Mouse (Mus musculus): ENCODE measurements around the gene Hesx1.

The Hesx1 gene

DNA sequence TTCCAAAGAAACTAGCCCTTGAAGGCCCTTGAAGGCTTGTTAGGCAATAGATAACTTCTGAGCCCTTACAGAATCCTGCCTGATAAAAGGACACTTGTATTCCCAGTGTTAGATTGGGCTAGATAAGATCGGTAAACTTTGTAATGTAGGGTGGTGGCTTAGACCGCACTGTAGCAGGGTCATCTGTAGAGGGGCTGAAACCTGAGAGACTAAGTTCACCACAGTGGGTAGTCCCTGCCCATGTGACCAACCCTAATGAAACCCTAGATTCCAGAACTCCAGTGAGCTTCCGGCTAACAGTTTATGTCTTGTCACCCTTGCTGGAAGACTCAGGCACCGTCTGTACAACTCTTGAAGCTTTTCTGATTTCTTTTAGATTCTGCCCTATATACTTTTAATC, 19.4 kb downstream of the Hesx1 start:
- DNase-seq (ENCODE audit: low spot score in 2 of 2), result no peak

DNA sequence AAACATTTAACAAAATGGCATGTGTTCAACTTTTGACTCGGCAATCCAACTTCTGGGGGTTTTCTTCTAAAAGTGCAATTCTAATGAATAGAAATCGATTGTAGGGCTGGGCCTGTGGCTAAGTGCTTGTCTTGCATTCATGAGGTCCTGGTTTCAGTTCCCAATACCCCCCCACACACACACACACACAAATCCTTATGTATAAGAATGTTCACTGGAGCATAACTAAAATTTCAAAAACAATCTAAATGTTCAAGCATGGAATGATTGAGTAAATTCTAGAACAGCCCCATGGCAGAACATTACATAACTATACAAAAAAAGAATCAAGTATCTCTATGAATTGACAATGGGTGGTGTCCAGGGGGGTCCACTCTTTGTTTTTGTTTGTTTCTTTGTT, 23.7 kb downstream of the Hesx1 start:
- no peak for DNase-seq (ENCODE audit: low spot score in 2 of 2)

DNA sequence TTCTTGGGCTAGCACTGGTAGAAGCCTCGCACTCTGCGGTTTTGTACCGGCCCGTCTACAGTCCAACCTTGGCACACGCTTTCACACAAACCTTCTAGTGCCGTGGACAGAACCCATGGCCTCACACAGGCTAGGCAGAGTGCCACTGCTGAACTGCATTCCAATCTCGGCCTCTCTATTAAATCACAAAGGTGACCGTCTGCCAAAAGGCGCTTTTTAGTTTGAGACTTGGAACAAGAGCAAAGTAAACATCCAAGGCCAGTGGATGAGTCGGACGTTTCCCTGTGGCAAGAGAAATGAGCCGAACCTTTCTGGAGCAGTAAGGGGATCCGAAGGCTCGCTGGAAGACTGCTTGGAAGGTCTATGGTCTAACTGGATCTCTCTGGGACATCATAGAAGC, 25.6 kb downstream of the Hesx1 start:
- no peak for DNase-seq (ENCODE audit: low spot score in 2 of 2)

DNA sequence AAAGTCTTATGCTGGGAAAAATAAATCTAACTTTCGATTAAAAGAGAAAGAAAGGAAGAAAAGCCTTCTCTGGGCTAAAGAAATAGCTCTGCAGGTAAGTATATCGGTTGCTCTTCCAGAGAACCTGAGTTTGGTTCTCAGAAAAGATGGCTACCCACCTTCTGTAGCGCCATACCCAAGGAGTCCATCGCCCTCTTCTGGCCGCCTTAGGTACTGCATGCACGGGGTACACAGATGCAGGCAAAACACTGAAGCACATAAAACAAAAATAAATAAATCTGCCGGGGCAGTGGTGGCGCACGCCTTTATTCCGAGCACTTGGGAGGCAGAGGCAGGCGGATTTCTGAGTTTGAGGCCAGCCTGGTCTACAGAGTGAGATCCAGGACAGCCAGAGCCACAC, 28.7 kb downstream of the Hesx1 start:
- no peak for DNase-seq (ENCODE audit: low spot score in 2 of 2)

DNA sequence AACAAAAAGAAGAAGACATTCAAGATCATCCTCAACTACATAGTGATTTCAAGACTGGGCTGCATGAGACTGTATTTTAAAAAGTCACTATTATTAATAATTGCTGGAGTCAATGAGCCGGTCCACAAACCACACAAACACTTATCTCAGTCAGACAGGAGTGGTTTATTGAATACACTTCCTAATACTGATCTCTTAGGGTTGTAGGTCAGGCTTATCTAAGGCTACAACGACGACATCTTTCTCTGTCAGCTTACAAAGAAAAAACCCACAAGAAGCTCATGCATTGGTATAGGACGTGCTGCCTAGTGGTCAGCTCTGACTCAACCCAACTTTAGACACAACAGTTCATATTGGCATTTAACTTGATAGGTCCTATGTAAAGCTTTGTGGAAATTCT, 30.4 kb downstream of the Hesx1 start:
- DNase-seq (ENCODE audit: low spot score in 2 of 2), result no peak

DNA sequence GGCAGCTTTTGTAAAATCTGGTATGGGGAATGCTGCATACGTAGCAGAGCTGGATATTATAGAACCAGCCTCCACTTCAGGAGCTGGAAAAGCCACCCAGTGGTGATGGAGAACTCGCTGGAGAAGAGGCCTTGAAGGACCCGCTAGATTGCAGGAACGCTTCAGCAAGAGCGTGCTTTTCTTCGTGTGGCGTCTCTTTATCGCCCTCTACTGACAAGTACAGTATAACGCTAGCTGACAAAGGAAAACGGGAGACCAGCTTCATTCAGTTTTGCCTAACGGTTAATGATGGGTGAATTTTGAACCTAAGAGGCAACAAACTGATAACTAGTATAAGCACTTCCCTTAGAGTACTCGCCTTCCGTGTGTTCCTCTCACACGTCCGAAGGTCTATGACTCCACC, 35.6 kb downstream of the Hesx1 start:
- peak; percentile 23 to 65 for DNase-seq (ENCODE audit: low spot score in 2 of 2)

DNA sequence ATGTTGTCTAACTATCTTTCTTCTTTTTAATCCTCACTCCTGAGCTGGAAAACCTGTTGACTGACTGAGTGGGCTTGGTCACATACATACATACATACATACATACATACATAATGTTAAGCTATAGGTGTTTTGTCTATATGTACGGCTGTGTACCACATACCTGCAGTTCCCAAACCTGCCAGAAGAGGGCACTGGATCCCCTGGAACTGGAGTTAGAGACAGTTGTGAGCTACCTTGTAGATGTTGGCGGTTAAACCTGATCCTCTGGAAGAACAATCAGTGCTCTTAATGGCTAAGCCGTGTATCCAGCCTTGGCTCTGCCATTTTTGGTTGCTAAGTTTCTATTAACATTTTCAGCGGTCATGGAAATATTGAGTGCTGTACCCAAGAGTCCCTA, 36.9 kb downstream of the Hesx1 start:
- peak in 1 of 2 experiments; percentile 44 for DNase-seq (ENCODE audit: low spot score in 2 of 2)

DNA sequence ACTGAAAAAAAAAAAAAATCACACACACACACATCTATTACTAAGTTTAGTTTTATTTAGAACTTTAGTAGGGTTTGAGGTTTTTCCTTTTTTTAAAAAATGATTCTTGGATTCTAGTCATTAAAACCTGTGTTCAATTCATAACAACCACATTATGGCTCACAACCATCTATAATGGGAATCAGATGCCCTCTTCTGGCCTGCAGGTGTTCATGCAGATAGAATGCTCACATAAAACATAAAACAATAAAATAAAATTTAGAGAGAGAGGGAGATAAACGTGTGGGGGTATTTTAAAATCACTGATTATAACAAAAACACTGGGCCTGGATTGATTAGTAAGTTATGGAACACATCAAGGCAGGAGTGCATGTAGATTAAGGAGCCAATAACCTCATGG, 43.3 kb downstream of the Hesx1 start:
- no peak for DNase-seq (ENCODE audit: low spot score in 2 of 2)

DNA sequence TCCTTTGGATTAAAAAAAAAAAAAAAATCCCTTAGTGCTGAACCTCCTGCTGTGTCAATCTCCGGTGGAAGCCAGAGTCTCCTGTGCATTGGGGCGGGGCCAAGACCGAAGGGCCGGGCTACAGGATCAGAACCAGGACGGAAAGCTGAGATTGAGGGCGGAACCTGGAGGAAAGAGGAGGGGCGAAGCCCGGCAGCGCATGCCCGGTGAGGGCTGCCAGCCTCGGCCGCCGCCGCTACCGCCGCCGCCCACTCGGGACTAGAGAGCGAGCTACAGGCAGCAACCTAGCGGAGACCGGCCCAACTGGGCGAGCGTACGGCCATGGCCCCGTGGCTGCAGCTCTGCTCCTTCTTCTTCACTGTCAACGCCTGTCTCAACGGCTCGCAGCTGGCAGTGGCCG, 44.6 kb downstream of the Hesx1 start, which contains the start of gene Il17rd:
TSS of gene Il17rd (plus strand) at position 159 of the 400 bp plus-strand sequence.
- peak; percentile 62 to 82 for DNase-seq (ENCODE audit: low spot score in 2 of 2)

DNA sequence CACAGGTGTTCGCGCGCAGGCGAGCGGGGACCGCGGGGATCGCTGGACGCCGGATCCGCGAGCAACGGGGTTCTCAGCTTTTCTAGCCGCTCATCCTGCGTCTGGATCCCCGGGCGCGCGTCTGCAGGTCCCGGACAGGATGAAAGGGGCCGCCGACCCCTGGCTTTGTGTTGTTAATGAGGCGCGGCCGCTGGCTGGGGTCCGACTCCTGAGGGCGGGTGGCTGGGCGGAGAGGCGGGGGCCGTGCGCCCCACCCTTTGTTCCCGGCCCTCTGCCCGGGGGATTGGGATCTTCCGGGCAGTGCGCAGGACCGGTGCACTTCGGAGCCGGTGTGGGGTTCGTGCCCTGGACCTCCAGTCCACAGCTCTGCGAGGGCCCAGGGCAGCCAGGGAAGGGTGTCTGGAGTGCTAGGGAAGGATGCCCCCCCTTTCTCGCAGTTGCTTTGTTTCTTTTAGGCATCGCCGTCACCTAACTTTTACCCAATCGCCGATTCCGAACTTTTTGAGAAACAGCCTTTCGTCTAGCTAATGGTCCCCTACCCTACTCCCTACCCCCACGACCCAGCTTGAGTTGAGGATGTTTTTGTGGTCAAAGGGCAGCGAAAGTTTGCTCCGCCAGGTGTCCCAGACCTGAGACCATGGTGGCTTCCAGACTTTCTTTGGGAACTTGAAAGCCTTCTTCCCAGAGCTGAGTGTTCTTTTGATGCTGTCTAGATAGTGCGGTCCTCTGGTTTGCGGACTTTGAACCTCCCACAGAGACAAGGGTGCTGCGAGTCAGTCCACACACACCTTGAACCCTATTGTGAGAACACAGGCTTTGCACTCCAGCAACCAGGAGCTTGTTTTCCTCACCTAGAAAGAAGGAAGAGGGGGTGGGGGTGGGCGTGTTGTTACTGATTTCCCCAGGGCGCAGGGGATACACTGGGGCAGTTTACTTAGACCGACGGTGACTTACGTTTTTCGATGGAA, 45.3 kb downstream of the Hesx1 start:
- no peak for DNase-seq (ENCODE audit: low spot score in 2 of 2)

DNA sequence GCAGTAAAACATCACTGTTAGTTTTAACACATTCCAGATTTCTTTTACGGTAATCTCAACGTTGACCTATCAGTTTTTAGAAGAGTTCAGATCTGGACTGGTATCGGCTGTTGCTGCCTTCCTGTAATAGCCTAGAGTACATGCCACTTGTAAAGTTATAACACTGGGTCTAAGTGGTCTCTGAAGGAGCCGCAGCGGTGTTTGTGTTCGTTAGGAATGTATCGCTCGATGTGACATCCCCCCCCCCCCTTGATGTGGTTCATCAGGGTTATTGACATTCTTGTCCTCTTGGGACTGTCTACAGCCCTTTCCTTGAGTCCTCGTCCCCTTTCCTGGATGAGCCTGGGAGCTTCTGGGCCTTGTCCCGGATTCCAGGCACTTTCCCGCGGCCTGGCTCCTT, 46.2 kb downstream of the Hesx1 start:
- no peak for DNase-seq (ENCODE audit: low spot score in 2 of 2)

DNA sequence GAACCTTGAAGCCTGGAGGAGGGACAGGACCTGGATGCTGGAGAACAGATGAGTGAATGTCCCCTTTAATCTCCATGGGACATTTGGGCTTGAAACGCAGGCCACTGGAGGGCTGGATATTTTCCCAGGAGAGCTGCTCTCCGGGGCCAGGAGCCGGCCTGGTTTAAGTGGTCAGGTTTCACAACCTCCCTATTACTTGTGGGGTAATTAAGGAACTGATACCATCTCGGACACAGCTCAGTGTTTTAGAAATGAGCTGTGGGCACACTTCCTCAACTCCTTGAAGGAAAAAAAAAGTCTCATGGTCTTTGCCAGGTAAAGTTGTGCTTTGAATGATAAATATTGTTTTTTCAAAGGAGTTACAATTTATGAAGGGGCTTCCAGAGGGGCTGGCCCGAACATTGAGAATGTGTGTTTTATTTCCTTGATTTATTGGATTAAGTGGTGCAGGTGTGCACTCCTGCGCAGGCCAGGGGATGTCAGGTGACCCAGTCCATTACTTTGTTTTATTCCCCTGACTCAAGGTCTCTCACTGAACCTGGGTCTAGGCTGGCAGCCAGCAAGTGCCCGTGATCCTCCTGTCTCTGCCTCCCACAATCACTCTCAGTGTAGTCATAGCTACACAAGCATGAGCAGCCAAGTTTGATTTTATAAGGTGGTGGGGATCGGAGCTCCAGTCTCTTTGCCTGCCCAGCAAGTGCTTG, 48.2 kb downstream of the Hesx1 start:
- DNase-seq (ENCODE audit: low spot score in 2 of 2), result no peak

DNA sequence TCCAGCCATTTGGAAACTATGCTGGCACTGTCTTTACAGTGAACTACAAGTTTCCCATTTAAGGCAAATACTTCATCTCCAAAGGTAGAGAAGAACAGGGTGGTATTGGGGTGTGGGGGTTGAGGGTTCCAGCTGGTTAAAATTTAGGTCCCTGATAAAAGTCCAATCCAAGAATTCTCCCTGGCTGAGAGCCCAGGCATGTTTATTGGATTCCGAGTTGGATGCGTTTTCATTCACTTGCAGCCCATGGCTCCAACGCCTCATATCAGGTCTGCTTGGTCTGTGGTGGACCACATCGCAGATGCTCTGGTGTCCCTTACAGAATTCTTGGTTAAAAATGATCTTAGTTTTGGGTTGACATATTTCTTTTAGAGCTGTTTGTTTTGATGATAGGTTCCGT, 49.2 kb downstream of the Hesx1 start:
- DNase-seq (ENCODE audit: low spot score in 2 of 2), result no peak

DNA sequence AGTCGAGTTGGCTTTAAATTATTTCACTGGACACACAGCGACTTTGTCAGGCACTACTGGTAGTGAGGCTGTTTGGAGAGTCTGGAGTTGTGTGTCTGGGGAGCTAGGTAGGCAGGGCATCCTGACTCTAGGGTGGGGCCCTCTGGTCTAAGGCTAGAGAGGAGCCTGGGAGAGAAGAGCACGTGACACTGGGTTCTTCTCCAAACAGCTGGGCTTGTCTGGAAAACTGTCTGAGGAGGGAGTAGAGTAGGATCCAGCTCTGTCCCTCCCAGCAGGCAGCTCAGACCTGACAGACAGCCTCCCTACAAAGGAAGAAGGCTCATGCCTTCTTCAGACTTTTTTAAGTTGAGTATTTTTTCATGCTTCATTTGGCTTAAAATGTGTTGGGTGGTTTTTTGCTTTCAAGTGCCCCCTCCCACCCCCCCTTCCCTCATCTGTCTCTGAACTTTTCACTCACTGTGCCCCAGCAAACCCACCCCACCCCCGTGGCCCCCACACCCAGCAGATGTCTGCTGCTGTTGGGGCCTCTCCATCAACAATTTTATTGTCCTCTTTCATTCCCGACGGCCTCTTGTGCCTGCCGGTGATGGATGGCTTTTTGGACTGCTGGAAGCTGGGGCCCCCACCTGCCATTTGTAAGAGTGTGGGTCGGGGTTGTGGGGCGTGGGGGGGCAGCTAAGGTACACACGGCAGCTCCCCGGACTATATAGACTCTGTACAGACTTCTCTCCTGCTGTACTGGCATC, 50.2 kb downstream of the Hesx1 start:
- no peak for DNase-seq (ENCODE audit: low spot score in 2 of 2)

DNA sequence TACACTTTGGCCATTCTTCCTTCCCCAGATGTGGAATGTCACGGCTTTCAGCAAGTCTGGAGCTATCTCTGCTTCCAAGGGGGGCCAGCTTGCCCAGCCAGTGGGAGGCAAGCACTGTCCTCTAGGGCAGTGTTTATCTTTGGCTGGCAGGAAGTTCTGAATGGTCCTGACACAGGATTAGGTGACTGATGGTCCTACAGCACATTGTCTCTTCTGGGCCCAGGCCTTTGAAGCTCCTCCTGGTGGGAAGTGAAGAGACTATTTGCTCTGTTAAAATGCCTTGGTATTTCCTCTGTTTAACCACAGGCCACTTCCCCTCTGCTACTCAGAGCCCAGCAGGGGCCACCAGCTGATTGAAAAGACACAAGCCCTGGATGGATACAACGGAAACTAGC, 50.7 kb downstream of the Hesx1 start:
- no peak for DNase-seq (ENCODE audit: low spot score in 2 of 2)

DNA sequence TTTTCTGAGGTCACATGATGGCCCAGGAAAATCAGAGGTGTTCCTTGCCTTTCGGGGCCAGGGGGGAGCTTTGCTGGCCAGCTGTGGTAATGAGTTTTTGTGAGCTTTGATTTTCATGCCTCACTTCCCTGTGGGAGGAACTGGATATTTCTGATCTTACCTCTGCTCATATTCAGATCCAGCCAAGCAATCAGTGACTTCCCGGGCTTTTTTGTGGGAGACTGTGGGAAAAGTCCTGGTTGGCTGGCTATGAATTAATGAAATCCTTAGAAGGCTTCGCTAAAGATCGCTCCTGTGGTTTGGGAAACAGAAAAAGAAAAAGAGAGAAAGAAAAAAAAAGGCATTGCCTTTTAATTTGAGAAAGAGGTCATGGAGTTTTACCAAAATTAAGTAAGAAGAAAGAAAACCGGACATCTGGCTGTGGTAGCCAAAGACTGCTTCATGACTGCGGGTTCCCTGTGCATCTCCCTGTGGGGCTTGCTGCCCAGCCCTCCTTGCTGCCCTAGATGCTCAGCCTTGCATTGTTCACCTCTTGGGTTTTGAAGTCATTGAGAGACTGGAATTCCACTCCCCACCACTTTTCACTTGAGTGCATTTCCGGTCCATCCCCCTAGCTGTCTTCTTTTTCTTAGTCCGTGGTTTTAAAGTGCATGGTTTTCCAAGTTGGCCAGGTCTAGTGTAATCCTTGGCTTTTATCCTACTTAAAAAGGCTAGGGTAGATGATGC, 54.2 kb downstream of the Hesx1 start:
- no peak for DNase-seq (ENCODE audit: low spot score in 2 of 2)

DNA sequence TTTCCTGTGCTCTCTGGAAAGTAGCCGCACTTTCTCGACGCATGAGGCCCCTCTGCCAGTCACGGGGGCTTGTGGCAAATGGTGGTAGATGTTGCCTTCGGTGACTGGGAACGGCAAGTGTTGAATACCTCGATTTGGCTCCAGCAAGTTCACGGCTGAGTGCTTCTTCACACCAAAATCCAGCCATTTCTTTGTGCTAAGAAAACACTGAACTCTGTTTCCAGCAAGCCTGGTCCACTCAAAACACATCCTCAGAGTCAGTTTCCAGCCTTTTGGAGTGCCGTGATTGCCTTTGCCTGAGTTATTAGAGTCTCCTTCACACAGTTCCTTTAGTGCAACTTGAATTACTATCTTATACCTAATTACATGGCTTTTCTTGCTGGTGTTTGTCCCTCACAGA, 55.8 kb downstream of the Hesx1 start:
- DNase-seq (ENCODE audit: low spot score in 2 of 2), result no peak

DNA sequence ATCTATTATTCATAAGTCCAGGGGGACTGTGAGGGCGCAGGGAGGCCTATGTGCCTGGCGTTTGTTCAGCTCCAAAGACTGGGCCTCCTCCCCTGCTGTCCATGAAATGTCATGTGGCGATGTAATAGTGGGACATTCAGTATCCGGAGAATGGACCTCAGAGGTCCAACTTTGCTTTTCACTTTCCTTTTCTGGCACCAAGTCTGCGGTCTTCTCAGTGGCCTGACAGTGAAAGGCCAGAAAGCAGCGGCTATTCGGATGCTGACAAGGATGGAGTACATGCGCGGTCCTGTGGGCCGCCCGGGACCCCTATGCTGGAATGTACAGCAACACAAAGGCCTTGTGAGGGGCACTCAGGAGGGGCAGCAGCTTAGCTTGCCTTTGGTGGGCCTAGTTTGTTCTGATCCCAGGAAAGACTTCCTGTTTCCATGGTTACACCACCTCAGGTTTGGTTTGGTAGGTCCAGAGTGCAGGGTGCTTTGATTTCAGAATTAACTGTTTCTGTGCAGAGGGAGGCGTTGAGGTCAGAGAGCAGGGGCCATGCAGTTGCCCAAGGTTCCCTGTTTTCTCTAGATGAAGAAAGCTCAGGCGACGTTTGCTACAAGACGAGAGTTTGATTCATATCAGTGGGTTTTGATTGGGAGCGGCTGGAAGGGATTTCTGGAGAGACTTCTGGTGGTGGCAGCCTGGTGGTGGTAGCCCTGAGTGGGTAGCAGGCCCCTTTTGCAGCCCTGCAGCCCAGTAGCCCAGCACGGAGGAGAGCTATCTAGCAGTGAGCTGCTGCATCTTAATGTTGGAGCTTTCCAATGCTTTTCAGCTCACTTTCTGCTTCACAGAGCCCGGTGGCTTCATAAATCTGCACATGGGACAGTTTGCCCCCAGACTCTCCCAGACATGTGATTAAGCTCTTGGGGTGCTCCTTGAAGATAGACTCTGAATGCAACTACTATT, 56.6 kb downstream of the Hesx1 start:
- DNase-seq (ENCODE audit: low spot score in 2 of 2), result no peak

DNA sequence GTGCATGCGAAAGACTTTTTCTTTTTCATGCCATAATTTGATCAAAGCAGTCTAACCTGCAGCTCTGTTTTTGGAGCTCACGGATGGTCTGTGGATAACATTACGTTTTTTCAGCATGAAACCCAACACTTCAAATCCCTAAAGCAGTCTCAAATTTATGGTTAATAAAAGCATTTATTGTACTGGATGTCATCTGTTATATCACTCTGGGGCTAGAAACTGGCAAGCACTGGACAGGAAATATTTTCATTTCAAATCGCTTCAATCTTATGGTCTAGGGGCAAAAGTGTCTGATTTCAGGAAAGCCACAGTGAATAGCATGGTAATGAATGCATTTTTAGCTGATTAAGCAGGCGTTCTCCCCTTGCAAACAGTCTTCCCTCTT, 57.3 kb downstream of the Hesx1 start:
- DNase-seq (ENCODE audit: low spot score in 2 of 2), result no peak

All from left cerebral cortex, adult 9 months (tissue).